Mouse (Mus musculus) hindbrain, embryonic 16.5 days (tissue): ENCODE measurements at regions not wholly inside any gene's neighbourhood (a gene's known extent, or its start where the extent isn't known, plus 50 kb on each side); places are given as distances from the start of the nearest gene placed in this dataset.
"Not testable (repeated sequence)": the region's sequence is repeated elsewhere in the genome, so short reads cannot be mapped to it uniquely, and the experiment has no call there.

Source experiments
- ATAC-seq: fragments of 200-750 bp; cut with Nextera tagmentation; 2 replicates; pipeline ENCODE4 v1.8.0; 2017; ENCODE audit warnings: moderate TSS enrichment, moderate library complexity
- H3K27ac ChIP-seq: fragments of 300-500 bp; sonication (generic); 2 replicates; pipeline ENCODE4 v1.5.1; 2014; ENCODE audit warnings: low read depth, mild to moderate bottlenecking, control low read depth, low read length, moderate library complexity
- H3K27me3 ChIP-seq: fragments of 300-500 bp; sonication (generic); replicated peaks from 2 replicates; pipeline ENCODE4 v1.6.1; 2014; ENCODE audit warnings: low read length; ENCODE audit not compliant: control insufficient read depth, insufficient read depth
- H3K36me3 ChIP-seq: fragments of 300-500 bp; sonication (generic); 2 replicates; pipeline ENCODE4 v1.6.1; 2014; ENCODE audit warnings: mild to moderate bottlenecking, low read length, moderate library complexity, mixed read lengths; ENCODE audit not compliant: control insufficient read depth, insufficient read depth
- H3K4me1 ChIP-seq: fragments of 300-500 bp; sonication (generic); 2 replicates; pipeline ENCODE4 v1.6.1; 2014; ENCODE audit warnings: low read depth, low read length; ENCODE audit not compliant: control insufficient read depth, insufficient read depth
- H3K4me2 ChIP-seq: fragments of 300-500 bp; sonication (generic); 2 replicates; pipeline ENCODE4 v1.6.1; 2014; ENCODE audit warnings: mild to moderate bottlenecking, low read length, control low read depth, moderate library complexity
- H3K4me3 ChIP-seq: fragments of 300-500 bp; sonication (generic); 2 replicates; pipeline ENCODE4 v1.5.1; 2014; ENCODE audit warnings: mild to moderate bottlenecking, low read length, control low read depth, moderate library complexity
- H3K9ac ChIP-seq: fragments of 300-500 bp; sonication (generic); 2 replicates; pipeline ENCODE4 v1.6.1; 2014; ENCODE audit warnings: low read depth, mild to moderate bottlenecking, control low read depth, low read length, moderate library complexity
- H3K9me3 ChIP-seq: fragments of 300-500 bp; sonication (generic); 2 replicates; pipeline ENCODE4 v1.6.1; 2014; ENCODE audit warnings: mild to moderate bottlenecking, low read length, moderate library complexity; ENCODE audit not compliant: control insufficient read depth
- WGBS: fragments of 180-500 bp; shearing (Covaris S2); extraction: QIAGEN DNeasy Blood & Tissue Kit; methylation state at CpG from one replicate; pipeline ENCODE4 v1.1.7; 2014; 5-methylcytosine and 5-hydroxymethylcytosine counted together

GRCm38 (mm10) chr17:13546249-13546648 is 191.9 kb downstream of the Tcp10c start:
- Histone ChIP-seq H3K36me3 (no peaks in the 10 kb centered on the region), H3K4me3 (no peak overlapping the region), H3K4me1 (no peaks in the 10 kb centered on the region), H3K9ac (no peak overlapping the region), H3K27me3 (no peaks in the 10 kb centered on the region), H3K9me3 (peaks cover 73% of the 10 kb centered on the region), H3K4me2 (no peak overlapping the region), H3K27ac (no peak overlapping the region)
- 71% methylated on average over 3 of the region's 3 CpGs for WGBS
- ATAC-seq, result no peak

- Histone ChIP-seq H3K27ac (no peak overlapping the region), H3K36me3 (no peaks in the 10 kb centered on the region), H3K27me3 (no peaks in the 10 kb centered on the region), H3K4me1 (no peaks in the 10 kb centered on the region), H3K4me3 (no peak overlapping the region), H3K9me3 (peaks cover 70% of the 10 kb centered on the region), H3K4me2 (no peak overlapping the region), H3K9ac (no peak overlapping the region)
- 82% methylated on average over 7 of the region's 7 CpGs for WGBS
- no peak for ATAC-seq
Measured at GRCm38 (mm10) chr17:13546669-13547085, 192.3 kb downstream of the Tcp10c start.

GRCm38 (mm10) chr17:13547657-13548360 is 193.4 kb downstream of the Tcp10c start:
- no peaks in the 10 kb centered on the region for H3K4me1 ChIP-seq
- no peaks in the 10 kb centered on the region for H3K27me3 ChIP-seq
- ATAC-seq, result no peak
- no peak overlapping the region for H3K4me3 ChIP-seq
- WGBS, result 67% methylated on average over 12 of the region's 12 CpGs
- H3K4me2 ChIP-seq, result no peak overlapping the region
- no peak overlapping the region for H3K27ac ChIP-seq
- peaks cover 62% of the 10 kb centered on the region for H3K9me3 ChIP-seq
- no peaks in the 10 kb centered on the region for H3K36me3 ChIP-seq
- H3K9ac ChIP-seq, result no peak overlapping the region

GRCm38 (mm10) chr17:13549975-13550895 is 195.9 kb downstream of the Tcp10c start:
- Histone ChIP-seq H3K27ac (no peak overlapping the region), H3K9me3 (peaks cover 42% of the 10 kb centered on the region), H3K27me3 (no peaks in the 10 kb centered on the region), H3K9ac (no peak overlapping the region), H3K4me2 (no peak overlapping the region), H3K36me3 (no peaks in the 10 kb centered on the region), H3K4me1 (no peaks in the 10 kb centered on the region), H3K4me3 (no peak overlapping the region)
- peak; percentile 73 for ATAC-seq
- WGBS, result 66% methylated on average over 9 of the region's 9 CpGs

GRCm38 (mm10) chr17:13550896-13551267 is 196.5 kb downstream of the Tcp10c start:
- not testable (repeated sequence) for H3K4me1 ChIP-seq, H3K4me2 ChIP-seq, H3K4me3 ChIP-seq, H3K27me3 ChIP-seq, H3K9ac ChIP-seq, H3K27ac ChIP-seq, H3K36me3 ChIP-seq
- H3K9me3 ChIP-seq, result peaks cover 38% of the 10 kb centered on the region
- peak; percentile 26; the same call in 1 of the 2 replicates for ATAC-seq

GRCm38 (mm10) chr17:13551693-13552404 is 197.5 kb downstream of the Tcp10c start:
- not testable (repeated sequence) for H3K4me2 ChIP-seq, H3K27ac ChIP-seq
- H3K9me3 ChIP-seq, result peaks cover 31% of the 10 kb centered on the region

GRCm38 (mm10) chr17:13552840-13553239 is 198.5 kb downstream of the Tcp10c start:
- not testable (repeated sequence) for H3K27me3 ChIP-seq, H3K36me3 ChIP-seq, H3K4me1 ChIP-seq, H3K9ac ChIP-seq, H3K4me2 ChIP-seq, H3K27ac ChIP-seq, H3K4me3 ChIP-seq
- peak; percentile 63 for ATAC-seq
- peaks cover 23% of the 10 kb centered on the region for H3K9me3 ChIP-seq

More at GRCm38 (mm10) chr17:13551693-13552404, 197.5 kb downstream of the Tcp10c start:
- H3K4me3 ChIP-seq, H3K27me3 ChIP-seq, H3K4me1 ChIP-seq, H3K36me3 ChIP-seq, H3K9ac ChIP-seq: not testable (repeated sequence)
- peak; percentile 63; the same call in 1 of the 2 replicates for ATAC-seq

GRCm38 (mm10) chr17:13555311-13556059 is 201.1 kb downstream of the Tcp10c start:
- not testable (repeated sequence) for ATAC-seq, H3K4me3 ChIP-seq, H3K27me3 ChIP-seq, H3K9ac ChIP-seq, H3K27ac ChIP-seq, H3K36me3 ChIP-seq, H3K4me1 ChIP-seq, H3K4me2 ChIP-seq, H3K9me3 ChIP-seq
- 41% methylated on average over 9 of the region's 9 CpGs for WGBS
